Mouse (Mus musculus) CD4-positive, CD25-positive, alpha-beta regulatory T cell, adult 4 months (primary cell): ENCODE data around the gene Muc13. TPM values are rescaled to one million over a fixed set of nuclear protein-coding genes. Genes with fewer than 3 reads are reported as not detected.

Experiments used
- polyA plus RNA-seq, 2 experiments: library from polyadenylated mRNA; unstranded; fragments of 100-300 nt; shearing (Covaris generic); gene quantifications; one replicate each; pipeline ENCODE4 v1.2.1; 2017

The Muc13 gene
- polyA plus RNA-seq, 2 experiments from 2014 or later, result 0.33 TPM; not detected in 1

Other genes with a start within 250 kb of the Muc13 start
- gene Heg1, start 109.7 kb upstream of the Muc13 start, polyA plus RNA-seq, result 10 to 100 TPM; 21.1 to 31.1 TPM
- 1 to 10 TPM in 1 of 2 experiments, under 1 TPM in 1; 0.47 to 1.2 TPM for gene Itgb5, start 35.6 kb downstream of the Muc13 start, polyA plus RNA-seq
- 10 to 100 TPM; 29.8 to 35.1 TPM for gene Umps, start 173.0 kb downstream of the Muc13 start, polyA plus RNA-seq